Mouse (Mus musculus) heart, embryonic 13.5 days (tissue): Measurements from ENCODE around the gene Aup1. TPM values are rescaled to one million over a fixed set of nuclear protein-coding genes. Genes with fewer than 3 reads are reported as not detected.

Experiments used
- ATAC-seq: fragments of 200-750 bp; cut with Nextera tagmentation; 2 replicates; pipeline ENCODE4 v1.8.0; 2017; ENCODE audit warnings: moderate TSS enrichment; ENCODE audit not compliant: insufficient number of reproducible peaks, low FRiP score, low TSS enrichment; ENCODE audit errors: extremely low read depth
- H3K27ac ChIP-seq: fragments of 300-500 bp; sonication (generic); replicated peaks from 2 replicates; pipeline ENCODE4 v1.5.1; 2015; ENCODE audit warnings: moderate library complexity, mild to moderate bottlenecking, inconsistent platforms
- H3K27me3 ChIP-seq: fragments of 300-500 bp; sonication (generic); replicated peaks from 2 replicates; pipeline ENCODE4 v1.6.1; 2015; ENCODE audit warnings: mild to moderate bottlenecking, inconsistent platforms
- H3K36me3 ChIP-seq: fragments of 300-500 bp; sonication (generic); 2 replicates; pipeline ENCODE4 v1.6.1; 2015; ENCODE audit warnings: mild to moderate bottlenecking, inconsistent platforms
- H3K4me1 ChIP-seq: fragments of 300-500 bp; sonication (generic); 2 replicates; pipeline ENCODE4 v1.6.1; 2015; ENCODE audit warnings: inconsistent platforms
- H3K4me2 ChIP-seq: fragments of 300-500 bp; sonication (generic); 2 replicates; pipeline ENCODE4 v1.6.1; 2015; ENCODE audit warnings: inconsistent platforms, mild to moderate bottlenecking, moderate library complexity
- H3K4me3 ChIP-seq: fragments of 300-500 bp; sonication (generic); 2 replicates; pipeline ENCODE4 v1.5.1; 2015; ENCODE audit warnings: moderate library complexity, mild to moderate bottlenecking, inconsistent platforms
- H3K9ac ChIP-seq: fragments of 300-500 bp; sonication (generic); 2 replicates; pipeline ENCODE4 v1.6.1; 2015; ENCODE audit warnings: inconsistent platforms, mild to moderate bottlenecking, moderate library complexity
- H3K9me3 ChIP-seq: fragments of 300-500 bp; sonication (generic); 2 replicates; pipeline ENCODE4 v1.6.1; 2016; ENCODE audit warnings: inconsistent platforms
- WGBS: fragments of 180-500 bp; shearing (Covaris S2); methylation state at CpG from one replicate; pipeline ENCODE4 v1.1.7; 2015; ENCODE audit warnings: mixed read lengths; 5-methylcytosine and 5-hydroxymethylcytosine counted together
- microRNA counts: library from miRNA; unstranded; fragments of <30 nt; microRNA quantifications from one replicate; lab custom pipeline; 2016
- microRNA-seq: library from miRNA; unstranded; fragments of <30 nt; microRNA quantifications from one replicate; pipeline ENCODE4, GENCODE M21; 2016
- polyA plus RNA-seq: library from polyadenylated mRNA; unstranded; fragments of >200 nt; fragmentation: Nextera tagmentation; extraction: Ambion mirVana; gene quantifications from 2 replicates; pipeline ENCODE4 v1.2.1, GENCODE M21; 2015

Gene Aup1
- polyA plus RNA-seq, 1 experiment from 2014 or later = 120 TPM

GRCm38 (mm10) chr6:83087926-83088260 is 33.6 kb downstream of the Aup1 start:
- Histone ChIP-seq H3K9ac (peak overlapping the region; percentile 66), H3K4me3 (peak overlapping the region; percentile 48), H3K4me2 (peak overlapping the region; percentile 73), H3K27me3 (peaks cover 96% of the 10 kb centered on the region), H3K4me1 (peaks cover 26% of the 10 kb centered on the region), H3K36me3 (no peaks in the 10 kb centered on the region), H3K27ac (no peak overlapping the region), H3K9me3 (no peaks in the 10 kb centered on the region)
- no peak for ATAC-seq
- WGBS = 12% methylated on average over 9 of the region's 9 CpGs

- Histone ChIP-seq H3K9me3 (no peaks in the 10 kb centered on the region), H3K36me3 (no peaks in the 10 kb centered on the region), H3K27ac (no peak overlapping the region), H3K9ac (no peak overlapping the region), H3K27me3 (peaks cover 80% of the 10 kb centered on the region), H3K4me1 (peaks cover 10% of the 10 kb centered on the region), H3K4me3 (no peak overlapping the region), H3K4me2 (no peak overlapping the region)
- ATAC-seq = no peak
- WGBS = 25% methylated on average over 6 of the region's 6 CpGs
Measured at GRCm38 (mm10) chr6:83092416-83093127, 38.3 kb downstream of the Aup1 start.

GRCm38 (mm10) chr6:83095968-83096367 is 41.6 kb downstream of the Aup1 start:
- H3K4me3 ChIP-seq = no peak overlapping the region
- WGBS = 38% methylated on average over 6 of the region's 6 CpGs
- no peak for ATAC-seq
- H3K36me3 ChIP-seq = no peaks in the 10 kb centered on the region
- peaks cover 70% of the 10 kb centered on the region for H3K27me3 ChIP-seq
- no peak overlapping the region for H3K27ac ChIP-seq
- H3K4me2 ChIP-seq = no peak overlapping the region
- no peak overlapping the region for H3K9ac ChIP-seq
- peaks cover 10% of the 10 kb centered on the region for H3K4me1 ChIP-seq
- no peaks in the 10 kb centered on the region for H3K9me3 ChIP-seq

- Histone ChIP-seq H3K9me3 (no peaks in the 10 kb centered on the region), H3K4me3 (no peak overlapping the region), H3K4me1 (peaks cover 18% of the 10 kb centered on the region), H3K27ac (no peak overlapping the region), H3K27me3 (peaks cover 53% of the 10 kb centered on the region), H3K4me2 (no peak overlapping the region), H3K36me3 (no peaks in the 10 kb centered on the region), H3K9ac (no peak overlapping the region)
- ATAC-seq = no peak
- WGBS = 75% methylated on average over 2 of the region's 2 CpGs
Measured at GRCm38 (mm10) chr6:83098411-83098810, 44.1 kb downstream of the Aup1 start.

GRCm38 (mm10) chr6:83101316-83101687 is 47.0 kb downstream of the Aup1 start, which contains the start of the genes Ccdc142 and Gm42688:
TSS of gene Ccdc142 (plus strand) at chr6:83101601.
TSS of gene Gm42688 (plus strand) at chr6:83101617.
- Histone ChIP-seq H3K4me1 (peaks cover 19% of the 10 kb centered on the region), H3K4me3 (peak within 1 kb of the TSS; percentile 77), H3K27ac (peak within 1 kb of the TSS; percentile 81), H3K27me3 (peaks cover 36% of the 10 kb centered on the region), H3K4me2 (peak within 1 kb of the TSS; percentile 100), H3K36me3 (peaks cover 7% of the 10 kb centered on the region; the same call in 1 of the 2 replicates), H3K9ac (peak within 1 kb of the TSS; percentile 88), H3K9me3 (no peaks in the 10 kb centered on the region)
- peak; percentile 64 for ATAC-seq
- WGBS = under 1% methylated on average over 25 of the region's 25 CpGs

GRCm38 (mm10) chr6:83101688-83102556 is 47.6 kb downstream of the Aup1 start:
- H3K9me3 ChIP-seq = no peaks in the 10 kb centered on the region
- H3K27me3 ChIP-seq = peaks cover 30% of the 10 kb centered on the region
- H3K27ac ChIP-seq = peak overlapping the region; percentile 81
- H3K36me3 ChIP-seq = peaks cover 12% of the 10 kb centered on the region
- peak overlapping the region; percentile 100 for H3K4me2 ChIP-seq
- H3K9ac ChIP-seq = peak overlapping the region; percentile 88
- peak; percentile 66 for ATAC-seq
- peaks cover 19% of the 10 kb centered on the region for H3K4me1 ChIP-seq
- WGBS = under 1% methylated on average over 73 of the region's 74 CpGs
- H3K4me3 ChIP-seq = peak overlapping the region; percentile 77

GRCm38 (mm10) chr6:83103130-83103650 is 48.9 kb downstream of the Aup1 start:
- Histone ChIP-seq H3K9ac (peak overlapping the region; percentile 88), H3K4me1 (peaks cover 25% of the 10 kb centered on the region), H3K9me3 (no peaks in the 10 kb centered on the region), H3K36me3 (peaks cover 17% of the 10 kb centered on the region), H3K27me3 (peaks cover 22% of the 10 kb centered on the region), H3K4me3 (peak overlapping the region; percentile 77), H3K4me2 (peak overlapping the region; percentile 100), H3K27ac (no peak overlapping the region)
- no peak for ATAC-seq
- WGBS = 41% methylated on average over 11 of the region's 11 CpGs

GRCm38 (mm10) chr6:83104158-83104557 is 49.8 kb downstream of the Aup1 start:
- peaks cover 13% of the 10 kb centered on the region for H3K27me3 ChIP-seq
- peaks cover 30% of the 10 kb centered on the region for H3K4me1 ChIP-seq
- peaks cover 17% of the 10 kb centered on the region for H3K36me3 ChIP-seq
- no peak overlapping the region for H3K4me2 ChIP-seq
- no peak for ATAC-seq
- 81% methylated on average over 4 of the region's 4 CpGs for WGBS
- H3K4me3 ChIP-seq = no peak overlapping the region
- H3K9ac ChIP-seq = no peak overlapping the region
- no peaks in the 10 kb centered on the region for H3K9me3 ChIP-seq
- no peak overlapping the region for H3K27ac ChIP-seq

MicroRNAs within 50 kb of the gene (microRNA counts, 519-probe panel; counts per million panel counts)
- microRNA mmu-miR-3470a+mmu-miR-3470b (lab: Ali Mortazavi, UCI) = 209 counts per million, percentile 61 among the panel's probes with 10 or more counts

Small RNAs within 50 kb of the gene (microRNA-seq; reads per million reads assigned to microRNA genes)
- not detected for gene Mir3470a
- not detected for gene Mir7040

Other genes starting within 250 kb of the Aup1 start
- gene Sema4f, start 114.8 kb upstream of the Aup1 start, polyA plus RNA-seq = 0.52 and 0.78 TPM in 2 replicates
- 1.5 and 1.7 TPM in 2 replicates for gene M1ap, start 107.6 kb upstream of the Aup1 start, polyA plus RNA-seq
- gene Dok1, start 21.1 kb upstream of the Aup1 start, polyA plus RNA-seq = 7.6 and 9.3 TPM in 2 replicates
- 6.9 and 7.1 TPM in 2 replicates for gene Loxl3, start 20.3 kb upstream of the Aup1 start, polyA plus RNA-seq
- 80.2 and 94.2 TPM in 2 replicates for gene Htra2, start 752 bp downstream of the Aup1 start, polyA plus RNA-seq
- 0.41 and 0.62 TPM in 2 replicates for gene Dqx1, start 3.3 kb downstream of the Aup1 start, polyA plus RNA-seq
- gene Tlx2, start 15.8 kb downstream of the Aup1 start, polyA plus RNA-seq = 0.23 and 1.0 TPM in 2 replicates
- 14.8 and 19.5 TPM in 2 replicates for gene Pcgf1, start 23.3 kb downstream of the Aup1 start, polyA plus RNA-seq
- 0.20 TPM in 1 of 2 replicates, not detected in the other for gene Lbx2, start 31.8 kb downstream of the Aup1 start, polyA plus RNA-seq
- gene Ccdc142, start 47.1 kb downstream of the Aup1 start, polyA plus RNA-seq = 1.5 and 1.7 TPM in 2 replicates
- gene Gm42688, start 47.1 kb downstream of the Aup1 start, polyA plus RNA-seq = 1.6 TPM in 2 replicates
- 134 and 176 TPM in 2 replicates for gene Mrpl53, start 54.5 kb downstream of the Aup1 start, polyA plus RNA-seq
- gene Mogs, start 61.0 kb downstream of the Aup1 start, polyA plus RNA-seq = 18.5 and 22.0 TPM in 2 replicates
- 88.8 and 99.2 TPM in 2 replicates for gene Wbp1, start 67.0 kb downstream of the Aup1 start, polyA plus RNA-seq
- gene Ino80b, start 70.9 kb downstream of the Aup1 start, polyA plus RNA-seq = 8.2 and 8.7 TPM in 2 replicates
- 19.5 and 21.6 TPM in 2 replicates for gene Rtkn, start 80.9 kb downstream of the Aup1 start, polyA plus RNA-seq
- 7.0 and 7.5 TPM in 2 replicates for gene Wdr54, start 101.9 kb downstream of the Aup1 start, polyA plus RNA-seq
- gene 1700003E16Rik, start 101.9 kb downstream of the Aup1 start, polyA plus RNA-seq = 0.55 and 0.64 TPM in 2 replicates
- 62.3 and 65.9 TPM in 2 replicates for gene Dctn1, start 111.4 kb downstream of the Aup1 start, polyA plus RNA-seq
- gene Slc4a5, start 165.3 kb downstream of the Aup1 start, polyA plus RNA-seq = 0.11 and 0.37 TPM in 2 replicates